Mouse (Mus musculus): Measurements from ENCODE around the gene Exph5.

Gene Exph5

DNA sequence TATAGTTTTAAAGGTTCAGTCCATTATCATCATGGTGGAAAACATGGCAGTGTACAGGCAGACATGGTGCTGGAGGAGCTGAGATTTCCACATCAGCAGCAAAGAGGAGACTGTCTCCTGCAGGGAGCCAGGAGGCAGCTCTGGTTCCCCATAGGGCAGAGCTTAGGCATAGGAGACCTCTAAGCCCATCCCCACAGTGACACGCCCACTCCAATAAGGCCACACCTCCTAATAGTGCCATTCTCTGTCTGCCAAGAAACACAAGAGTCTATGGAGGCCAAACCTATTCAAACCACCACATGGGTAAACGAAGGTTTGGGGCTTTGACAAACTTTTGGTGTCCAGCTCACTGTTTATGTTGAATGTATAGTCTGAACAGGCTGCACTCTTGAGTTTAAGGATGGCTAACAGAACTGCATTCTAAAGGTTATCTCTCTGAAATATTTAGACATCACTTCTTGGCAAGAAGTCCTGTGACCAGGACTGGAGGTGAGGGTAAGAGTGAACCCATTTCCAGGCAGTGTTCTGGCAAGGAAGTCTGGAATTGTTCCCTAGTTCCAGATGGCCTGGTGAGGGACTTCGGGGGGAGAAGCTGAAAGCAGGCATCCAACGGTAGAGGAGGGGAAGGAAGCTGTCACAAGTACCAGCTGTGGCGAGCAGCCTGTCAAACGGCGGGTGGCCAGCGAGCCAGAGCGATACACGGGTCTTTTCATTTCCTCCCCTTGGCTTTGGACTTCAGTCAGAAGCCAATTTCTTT lies 19.6 kb downstream of the Exph5 start:
- no peak for DNase-seq (ENCODE audit: low spot score in 2 of 2)

DNA sequence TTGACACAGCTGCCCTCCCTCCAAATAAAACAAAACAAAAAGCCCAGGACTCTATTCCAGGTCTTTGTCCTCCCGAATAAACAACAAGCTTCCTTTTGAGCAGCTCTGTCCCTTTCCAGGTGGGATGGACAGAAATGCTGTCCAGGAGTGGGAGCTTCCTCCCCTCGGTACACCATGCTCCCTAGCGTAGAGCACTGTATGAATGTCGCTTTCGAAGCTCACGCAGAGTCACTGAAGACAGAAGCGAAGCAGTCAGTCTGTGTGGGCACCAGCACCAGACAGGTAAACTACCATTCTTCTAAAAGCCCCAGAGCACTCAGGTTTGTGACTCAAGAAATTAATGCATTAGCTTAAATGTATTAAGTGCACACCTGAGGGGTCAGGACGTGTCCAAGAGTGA lies 20.2 kb downstream of the Exph5 start:
- no peak for DNase-seq (ENCODE audit: low spot score in 2 of 2)

DNA sequence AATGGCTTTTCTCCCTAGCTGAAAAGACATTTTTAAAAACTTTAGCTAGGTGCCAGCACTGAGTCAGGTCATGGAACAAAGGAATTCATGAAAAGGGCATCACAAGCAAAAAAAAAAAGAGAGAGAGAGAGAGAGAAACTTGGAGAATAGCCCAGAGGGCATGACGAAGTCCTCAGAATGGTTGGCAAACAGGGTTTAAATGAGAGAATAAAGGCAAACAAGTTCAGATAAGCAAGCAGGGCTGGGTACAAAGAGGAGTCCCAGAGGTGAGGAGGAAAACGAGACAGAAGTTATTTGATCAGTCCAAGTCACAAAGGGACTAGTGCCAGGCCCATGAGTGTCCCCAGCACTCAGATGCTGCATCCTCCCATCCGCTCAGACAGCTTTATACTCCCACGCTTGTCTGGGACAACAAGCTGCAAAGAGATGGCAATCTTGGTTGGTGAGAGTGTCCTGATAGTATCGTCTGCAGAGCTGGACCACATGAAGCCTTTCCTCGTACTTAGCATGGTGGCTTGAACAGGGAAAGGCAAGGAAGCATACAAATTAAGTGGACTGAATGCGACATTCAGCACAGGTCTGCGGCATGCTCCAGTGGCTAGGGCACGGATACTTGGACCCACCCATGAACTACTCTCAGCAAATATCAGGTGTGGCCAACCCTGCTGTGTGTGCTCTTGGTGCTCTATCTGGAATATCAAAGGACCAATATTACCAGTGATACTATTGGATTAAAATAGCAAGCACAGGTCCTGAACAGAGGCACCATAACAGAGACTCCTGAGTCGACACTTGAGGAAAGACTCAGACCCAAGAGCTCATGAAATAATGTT lies 22.2 kb downstream of the Exph5 start:
- DNase-seq (ENCODE audit: low spot score in 2 of 2): no peak

DNA sequence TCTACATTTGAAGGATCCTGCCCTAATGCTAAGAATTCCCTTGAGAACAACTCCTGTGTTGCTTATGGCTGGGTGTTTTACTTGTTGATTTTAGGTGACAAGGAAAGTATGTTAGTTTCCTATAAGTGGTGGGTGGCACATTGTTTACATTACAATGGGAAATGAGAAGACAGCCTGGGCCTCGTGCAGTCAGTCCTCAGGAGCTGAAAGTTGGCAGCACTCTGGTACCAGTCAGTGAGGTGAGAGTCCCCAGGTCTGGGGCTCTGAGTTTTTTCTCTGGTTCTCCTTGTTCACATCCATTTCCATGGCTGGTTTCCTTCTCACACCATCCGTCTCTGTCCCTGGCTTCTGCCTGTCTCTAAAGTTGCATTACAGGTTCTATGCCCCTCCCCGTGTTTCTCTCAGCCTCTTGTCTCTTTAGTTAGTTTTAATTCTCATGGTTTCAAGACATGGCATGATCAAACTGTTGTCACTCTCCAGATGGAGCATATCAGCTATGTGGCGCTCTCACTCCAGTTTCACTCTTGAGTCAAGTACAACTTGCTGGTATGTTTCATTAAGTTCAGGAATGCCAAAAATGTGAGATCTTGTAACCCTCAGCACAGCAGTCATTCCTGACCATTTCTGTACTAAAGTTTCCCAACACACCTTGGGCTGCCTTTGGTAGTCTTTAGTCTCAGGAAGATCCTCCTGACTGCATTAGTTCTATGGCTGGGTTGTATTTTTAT lies 24.1 kb downstream of the Exph5 start:
- no peak for DNase-seq (ENCODE audit: low spot score in 2 of 2)

DNA sequence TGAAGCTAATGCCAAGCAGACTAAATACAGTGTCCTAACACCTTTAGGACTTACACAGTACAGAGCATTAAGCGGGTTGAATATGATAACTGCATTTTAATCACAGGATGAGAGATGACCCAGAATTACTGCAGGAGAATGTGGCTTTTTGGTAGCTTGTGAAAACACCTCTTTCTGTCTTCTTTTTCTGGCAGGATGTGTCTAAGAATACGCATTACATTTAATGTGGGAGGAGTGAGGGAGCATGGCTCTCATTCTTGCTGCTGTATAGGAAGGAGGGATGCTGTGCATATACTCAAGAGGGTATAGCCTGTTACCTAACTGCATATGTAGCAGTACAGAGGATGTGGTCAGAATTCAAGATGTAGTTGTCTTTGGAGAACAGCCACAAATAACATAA lies 26.7 kb downstream of the Exph5 start:
- DNase-seq (ENCODE audit: low spot score in 2 of 2): no peak

DNA sequence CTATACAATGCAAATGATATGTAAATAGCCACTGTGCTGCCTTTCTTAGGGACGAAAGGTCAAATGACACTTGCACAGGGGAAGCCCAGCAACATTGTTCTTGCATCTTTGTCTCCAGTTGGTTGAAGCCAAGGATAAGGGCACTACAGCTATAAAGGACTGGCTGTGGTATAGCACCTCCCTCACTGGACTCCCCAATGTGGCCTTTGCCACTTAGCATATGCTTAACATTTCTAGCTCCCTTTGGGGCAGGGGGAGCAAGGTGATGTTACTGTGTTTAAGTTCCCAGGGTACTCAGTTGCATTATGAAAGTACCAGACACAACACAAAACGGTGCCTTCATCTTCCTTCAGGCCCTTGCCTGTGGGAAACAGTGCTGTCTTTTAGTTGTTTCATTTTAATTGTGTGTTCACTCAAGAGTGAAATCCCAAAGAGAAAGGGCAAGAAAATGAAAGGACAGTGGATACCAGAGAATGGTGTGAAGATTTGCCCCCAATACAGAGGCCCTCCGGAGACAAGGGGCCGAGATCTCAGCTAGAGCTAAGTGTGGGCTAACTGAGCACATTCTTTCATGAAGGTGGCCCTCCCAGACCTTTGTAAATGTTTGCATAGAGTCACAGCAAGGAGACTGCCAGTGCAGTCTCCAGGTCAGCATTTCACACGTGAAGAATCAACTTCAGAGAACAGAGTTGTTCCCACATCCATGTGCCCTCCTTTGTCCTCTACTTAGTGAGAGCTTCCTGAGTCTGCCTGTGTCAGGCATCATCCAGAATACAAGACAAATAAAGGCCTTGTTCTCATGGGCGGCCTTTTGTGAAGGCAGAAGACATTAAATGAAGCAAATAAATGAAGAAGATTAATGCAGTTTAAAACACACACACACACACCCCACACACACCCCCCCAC lies 28.1 kb downstream of the Exph5 start:
- no peak for DNase-seq (ENCODE audit: low spot score in 2 of 2)

DNA sequence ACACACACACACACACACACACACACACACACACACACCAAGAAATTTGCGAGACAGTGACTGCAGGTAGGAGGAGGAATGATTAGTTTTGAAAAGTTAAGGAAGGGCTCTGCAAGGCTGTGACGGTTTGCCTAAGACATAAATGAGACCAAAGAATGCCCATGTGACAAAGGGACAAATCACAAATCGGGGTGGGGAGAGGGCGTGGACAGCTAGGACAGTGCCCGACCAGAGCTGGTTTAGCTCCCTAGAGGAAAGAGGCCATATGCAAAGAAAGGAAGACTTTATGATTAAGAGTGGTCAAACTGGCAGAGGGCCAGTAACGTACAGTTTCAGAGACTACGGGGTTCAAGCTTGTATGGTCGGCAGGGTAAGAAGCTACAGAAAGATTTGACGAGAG lies 28.8 kb downstream of the Exph5 start:
- no peak for DNase-seq (ENCODE audit: low spot score in 2 of 2)

DNA sequence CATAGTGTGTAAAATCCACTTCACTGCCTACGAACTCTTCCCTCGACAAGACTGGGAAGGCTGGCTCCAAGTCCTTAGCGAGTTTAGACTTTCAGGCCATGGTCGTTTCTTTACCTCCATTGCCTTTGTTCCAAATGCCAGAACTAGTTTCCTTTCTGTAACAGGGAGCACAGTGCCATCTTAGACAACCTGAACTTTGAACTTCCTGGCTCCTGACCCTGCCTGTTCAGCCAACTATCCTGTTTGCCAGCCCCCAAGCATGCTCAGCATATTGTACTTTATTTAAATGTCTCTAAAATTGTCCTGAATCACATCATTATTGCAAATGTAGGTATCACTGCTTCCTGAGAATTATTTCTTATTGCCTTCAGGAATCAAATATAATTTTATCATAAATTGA lies 32.0 kb downstream of the Exph5 start:
- DNase-seq (ENCODE audit: low spot score in 2 of 2): no peak

DNA sequence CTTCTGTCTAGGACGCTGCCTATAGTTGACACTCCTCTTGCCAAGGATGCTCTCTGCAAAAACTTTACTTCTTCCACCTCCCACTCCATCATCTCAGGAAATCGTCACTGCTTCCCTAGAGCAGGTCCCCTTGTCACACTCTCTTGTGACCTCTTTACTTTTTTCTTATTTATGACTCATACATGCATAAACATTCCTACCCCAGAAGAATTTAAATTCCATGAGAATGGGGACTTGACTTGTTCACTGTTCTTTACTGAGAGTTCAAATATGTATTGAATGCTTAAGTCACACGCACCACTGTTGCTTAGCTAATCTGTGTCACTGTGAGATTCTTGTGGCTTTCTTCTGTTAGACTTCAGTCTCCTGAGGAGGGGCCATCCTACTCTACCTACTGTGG lies 33.7 kb downstream of the Exph5 start:
- no peak for DNase-seq (ENCODE audit: low spot score in 2 of 2)

DNA sequence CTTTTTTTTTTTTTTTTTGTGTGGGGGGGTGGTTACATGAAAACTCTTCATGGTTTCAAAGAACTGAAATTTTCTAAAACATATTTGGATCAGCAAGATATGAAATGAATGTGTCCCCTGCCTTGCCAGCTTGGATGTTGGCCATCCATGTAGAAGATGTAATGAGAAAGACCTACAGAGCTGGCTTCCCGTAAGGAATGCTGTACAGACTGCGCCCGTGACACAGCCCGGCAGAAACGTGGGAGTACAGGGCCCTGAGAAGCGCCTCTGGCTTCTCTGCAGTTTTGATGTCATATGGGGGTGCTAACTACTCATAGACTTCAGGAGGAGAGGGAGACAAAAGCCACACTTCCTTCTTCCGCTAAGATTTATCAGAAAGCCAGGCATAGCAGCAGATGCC lies 38.1 kb downstream of the Exph5 start:
- DNase-seq (ENCODE audit: low spot score in 2 of 2): no peak

DNA sequence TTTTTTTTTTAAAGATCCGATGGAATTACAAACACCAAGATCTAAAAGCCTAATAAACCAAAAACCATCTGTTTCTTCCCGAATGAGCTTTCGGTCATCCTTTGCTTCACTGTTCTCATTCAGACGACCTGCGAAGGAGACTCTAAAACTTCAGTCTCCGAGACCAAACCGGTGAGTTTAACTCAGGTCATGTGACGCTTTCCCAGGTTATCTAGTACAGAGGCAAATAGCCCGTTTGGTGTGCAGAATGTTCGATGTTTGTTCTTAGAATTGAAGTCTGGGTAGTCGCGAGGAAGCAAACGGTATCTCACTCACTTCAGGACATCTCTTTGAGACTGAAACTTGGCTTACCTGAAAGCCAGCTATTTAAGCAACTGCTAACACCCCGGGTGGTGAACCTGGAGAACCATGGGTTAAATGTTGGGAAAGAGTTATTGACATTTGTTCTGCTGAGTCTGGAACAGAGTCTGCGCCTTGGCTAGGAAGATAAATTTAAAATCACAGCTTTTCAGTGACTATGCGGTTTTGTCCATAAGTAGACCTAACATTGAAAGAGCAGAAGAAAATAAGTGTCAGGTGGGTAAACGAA lies 39.0 kb downstream of the Exph5 start:
- DNase-seq (ENCODE audit: low spot score in 2 of 2): no peak

DNA sequence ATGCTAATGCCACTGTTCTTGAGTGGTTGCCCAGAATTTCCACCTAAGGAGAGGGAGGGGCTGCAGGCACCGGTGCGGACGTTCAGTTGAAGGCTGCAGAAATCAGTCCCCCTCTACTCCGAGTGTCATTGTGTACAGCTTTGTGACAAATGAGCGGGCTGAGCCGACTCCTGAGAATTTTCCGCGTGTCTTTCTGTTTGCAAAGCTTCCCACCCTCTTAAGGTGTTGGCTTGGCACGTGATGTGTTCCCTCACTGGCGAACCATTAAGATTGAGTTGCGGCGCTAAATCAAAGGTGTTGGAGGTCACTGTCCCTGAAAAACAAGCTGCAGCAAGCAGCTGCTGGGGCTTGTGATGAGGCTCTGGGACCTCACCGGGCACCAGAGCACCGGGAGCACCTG lies 39.5 kb downstream of the Exph5 start:
- DNase-seq (ENCODE audit: low spot score in 2 of 2): no peak

DNA sequence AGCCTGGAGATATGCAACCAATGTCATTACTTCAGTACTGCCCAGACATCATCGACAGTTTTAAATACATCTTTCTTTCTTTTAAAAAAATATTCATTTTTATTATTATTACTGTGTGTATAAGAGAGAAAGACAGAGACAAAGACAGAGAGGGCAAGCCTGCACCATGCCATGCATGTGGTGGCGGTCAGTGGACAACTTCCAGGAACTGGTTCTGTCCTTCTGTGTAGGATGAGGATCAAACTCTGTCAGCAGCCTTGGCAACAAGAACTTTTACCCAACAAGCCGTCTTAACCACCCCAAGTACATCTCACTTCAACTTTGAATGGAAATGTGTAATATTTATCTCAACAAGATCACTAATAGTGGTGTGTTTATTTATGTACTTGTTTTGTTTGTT lies 40.5 kb downstream of the Exph5 start:
- DNase-seq (ENCODE audit: low spot score in 2 of 2): no peak

DNA sequence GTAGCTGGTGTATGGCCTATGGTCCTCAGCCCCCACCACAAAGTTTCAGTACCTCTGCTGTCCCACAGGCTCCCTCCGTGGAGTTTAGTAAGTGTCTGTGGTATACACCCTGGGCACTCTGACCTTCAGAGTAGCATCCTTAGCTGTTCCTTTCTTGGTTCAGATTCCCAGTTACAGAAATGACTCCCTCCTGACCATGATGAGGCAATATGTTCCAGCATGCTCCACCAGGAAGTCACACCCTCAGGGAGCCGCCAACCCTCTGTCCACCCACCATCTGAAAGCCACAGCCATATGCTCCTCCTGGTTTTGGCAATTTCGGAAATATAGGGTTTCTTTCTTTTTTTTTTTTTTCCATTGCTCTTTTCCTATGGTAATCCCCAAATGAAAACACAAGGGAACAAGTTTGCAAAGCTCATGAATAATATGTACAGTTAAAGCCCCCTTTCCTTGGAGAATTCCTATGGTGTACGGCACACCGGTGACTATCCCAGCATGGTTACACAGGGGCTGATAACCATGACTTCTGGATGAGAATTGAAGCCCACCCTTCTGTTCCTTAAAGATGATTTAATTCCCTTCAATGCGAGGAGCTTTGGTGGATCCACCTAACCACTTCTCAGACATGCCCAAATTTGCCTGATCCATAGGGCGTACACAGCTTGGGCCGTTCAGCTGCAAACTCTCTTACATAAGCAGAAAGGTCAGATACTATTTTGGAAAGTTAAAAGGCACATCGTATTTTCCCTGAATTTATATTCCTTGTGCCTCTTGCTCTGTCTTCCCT lies 43.4 kb downstream of the Exph5 start:
- no peak for DNase-seq (ENCODE audit: low spot score in 2 of 2)

DNA sequence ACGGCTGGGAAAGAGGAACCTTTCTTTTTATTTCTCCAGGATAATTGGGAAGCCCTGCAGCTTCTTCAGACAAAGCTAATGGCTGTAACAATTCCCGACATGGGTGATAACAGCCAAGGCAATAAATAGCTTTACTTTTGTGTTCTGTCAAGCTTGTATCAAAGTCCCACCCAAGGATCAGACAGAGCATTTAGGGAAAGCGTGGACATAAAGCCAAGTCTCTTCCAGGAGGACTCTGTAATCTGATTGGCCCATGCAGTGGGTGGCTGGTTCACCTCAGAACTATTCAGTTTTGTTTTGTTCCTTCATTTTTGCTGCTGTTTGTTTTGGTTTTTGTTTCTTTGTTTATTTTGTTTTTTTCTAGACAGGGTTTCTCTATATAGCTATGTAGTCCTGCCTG lies 44.3 kb downstream of the Exph5 start:
- no peak for DNase-seq (ENCODE audit: low spot score in 2 of 2)

DNA sequence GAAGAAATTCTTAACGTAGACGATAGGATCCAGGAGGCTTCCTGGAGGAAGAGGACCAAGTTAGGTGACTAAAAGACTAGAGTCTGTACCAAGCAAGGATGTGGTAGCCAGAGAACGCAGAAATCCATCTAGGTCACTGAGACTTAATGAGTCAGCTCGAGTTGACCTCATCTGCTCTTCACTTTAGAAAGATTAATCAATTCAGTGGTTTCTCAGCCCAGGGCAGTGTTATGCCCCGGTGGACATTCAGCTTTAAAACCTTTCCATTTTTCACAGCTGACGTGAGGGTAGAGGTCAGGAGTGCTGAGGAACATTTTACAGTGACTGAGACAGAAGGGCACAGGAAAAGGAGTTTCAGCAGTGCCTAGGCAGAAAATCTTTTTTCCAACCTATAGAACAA lies 44.9 kb downstream of the Exph5 start:
- no peak for DNase-seq (ENCODE audit: low spot score in 2 of 2)

DNA sequence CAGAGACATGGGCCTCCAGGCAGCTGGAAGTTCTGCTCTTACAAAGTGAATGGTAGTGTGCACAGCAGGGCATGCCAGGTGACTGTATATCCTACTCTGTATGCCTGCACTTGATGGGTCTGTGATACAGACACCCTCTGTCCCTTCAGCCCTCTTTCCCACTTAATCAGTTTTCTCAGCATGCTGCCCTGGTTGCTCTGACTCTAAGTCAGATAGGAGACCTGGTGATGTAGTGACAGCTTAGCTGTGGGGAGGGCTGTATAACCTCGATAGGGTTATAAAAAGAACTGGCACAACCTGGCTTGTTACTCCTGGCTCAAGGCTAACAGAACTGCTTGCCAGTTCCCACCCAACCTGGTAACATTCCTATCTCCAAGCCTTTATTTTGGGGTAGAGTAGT lies 47.7 kb downstream of the Exph5 start:
- no peak for DNase-seq (ENCODE audit: low spot score in 2 of 2)

DNA sequence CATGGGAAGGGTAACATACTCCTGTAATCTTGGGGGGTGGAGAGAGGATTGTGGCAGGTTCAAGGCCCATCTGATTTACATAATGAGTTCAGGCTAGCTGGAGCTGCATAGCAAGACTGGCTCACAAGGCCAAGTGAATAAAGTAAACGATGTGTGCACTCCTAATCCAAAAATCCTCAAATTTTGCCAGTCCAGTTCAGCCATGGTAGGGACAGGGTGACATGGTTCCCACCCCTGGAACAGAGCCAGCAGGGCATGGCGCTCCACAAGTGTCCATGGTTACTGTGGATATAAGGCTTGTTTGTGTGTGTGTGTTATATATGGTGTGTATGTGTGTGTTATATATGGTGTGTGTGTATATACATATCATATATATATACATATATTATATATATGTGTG lies 48.9 kb downstream of the Exph5 start:
- no peak for DNase-seq (ENCODE audit: low spot score in 2 of 2)

DNA sequence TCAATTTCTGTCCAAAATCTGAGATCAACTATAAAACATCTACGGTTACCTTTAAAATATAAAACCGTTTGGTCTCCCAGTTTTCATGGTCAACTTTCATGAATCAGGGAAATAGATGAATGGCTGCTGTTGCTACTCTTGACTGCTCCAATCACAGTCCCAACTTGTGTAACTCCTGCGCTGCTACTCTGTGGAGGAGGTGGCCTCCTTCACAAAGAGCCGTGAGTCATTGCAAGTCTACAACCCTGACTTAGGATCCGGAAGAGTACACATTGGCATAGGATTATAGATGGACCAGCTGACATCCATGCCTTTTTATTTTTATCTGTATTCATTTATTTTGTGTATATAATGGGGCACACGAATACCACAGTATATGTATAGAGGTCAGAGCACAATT lies 50.4 kb downstream of the Exph5 start:
- DNase-seq (ENCODE audit: low spot score in 2 of 2): no peak

DNA sequence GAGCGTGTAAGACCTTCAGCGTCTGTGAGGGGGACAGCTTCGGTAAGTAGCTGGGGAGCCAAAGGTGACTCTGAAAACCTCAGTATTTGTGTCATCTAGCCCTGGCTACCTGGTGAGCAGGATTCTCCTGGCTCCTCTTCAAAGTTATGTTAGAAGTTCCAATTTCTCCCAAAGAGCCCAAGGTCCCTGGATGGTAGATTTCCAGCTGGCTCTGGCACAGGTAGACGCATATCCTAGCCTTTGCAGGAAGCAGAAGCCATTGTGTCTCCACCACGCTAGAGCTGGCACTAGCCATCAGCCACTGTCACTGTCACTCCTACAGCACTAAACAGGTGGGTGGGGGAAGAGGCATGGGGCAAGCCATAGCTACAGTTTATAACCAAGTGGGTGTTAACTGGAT lies 51.7 kb downstream of the Exph5 start:
- DNase-seq (ENCODE audit: low spot score in 2 of 2): no peak
